Mouse (Mus musculus): ENCODE measurements around the gene Gm3238. TPM values are rescaled to one million over a fixed set of nuclear protein-coding genes. Genes with fewer than 3 reads are reported as not detected.

Gene Gm3238
- polyA plus RNA-seq, 1 experiment from 2014 or later, result not detected

DNA sequence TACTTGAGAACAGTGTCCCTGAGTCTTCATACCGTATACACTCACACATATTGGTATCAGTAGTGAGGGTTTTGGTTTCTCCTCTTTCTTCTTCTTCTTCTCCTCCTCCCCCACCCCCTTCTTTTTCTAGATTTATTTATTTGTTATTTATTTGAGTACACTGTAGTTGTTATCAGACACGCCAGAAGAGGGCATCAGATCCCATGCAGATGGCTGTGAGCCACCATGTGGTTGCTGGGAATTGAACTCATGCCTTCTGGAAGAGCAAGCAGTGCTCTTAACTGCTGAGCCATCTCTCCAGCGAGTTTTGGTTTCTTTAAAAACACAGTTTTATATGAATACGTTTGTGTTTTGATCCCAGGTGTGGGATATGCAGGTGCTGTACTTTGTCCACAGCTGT lies 42.8 kb downstream of the Gm3238 start:
- Histone ChIP-seq H3K27me3 (replicated peaks; ENCODE audit: control insufficient read depth, insufficient read depth, low read length) (no peaks in the 10 kb centered on the region), H3K36me3 (ENCODE audit: control insufficient read depth, insufficient read depth, low read length) (no peaks in the 10 kb centered on the region), H3K27ac (ENCODE audit: low read depth, low read length) (no peak overlapping the region), H3K9me3 (ENCODE audit: control insufficient read depth, low read length) (no peaks in the 10 kb centered on the region), H3K9ac (ENCODE audit: low read depth, low read length) (no peak overlapping the region), H3K4me3 (ENCODE audit: low read depth, low read length) (no peak overlapping the region), H3K4me2 (no peak overlapping the region), H3K4me1 (replicated peaks; ENCODE audit: control insufficient read depth, insufficient read depth, low read length) (no peaks in the 10 kb centered on the region)
- 53% methylated on average over 4 of the region's 4 CpGs for WGBS
- DNase-seq (ENCODE audit: low spot score) (no peak), ATAC-seq (replicated peaks; ENCODE audit: low FRiP score) (no peak)

GRCm38 (mm10) chr10:77726186-77726585 lies 44.9 kb downstream of the Gm3238 start, which contains the start of gene Gm10100:
Gm10100 (plus strand) TSS chr10:77726486.
- no peak within 1 kb of the TSS for H3K4me3 ChIP-seq (ENCODE audit: low read depth, low read length)
- DNase-seq (ENCODE audit: low spot score) (no peak), ATAC-seq (replicated peaks; ENCODE audit: low FRiP score) (no peak)
- H3K36me3 ChIP-seq (ENCODE audit: control insufficient read depth, insufficient read depth, low read length), result no peaks in the 10 kb centered on the region
- no peak within 1 kb of the TSS for H3K27ac ChIP-seq (ENCODE audit: low read depth, low read length)
- no peaks in the 10 kb centered on the region for H3K27me3 ChIP-seq (replicated peaks; ENCODE audit: control insufficient read depth, insufficient read depth, low read length)
- H3K4me1 ChIP-seq (replicated peaks; ENCODE audit: control insufficient read depth, insufficient read depth, low read length), result no peaks in the 10 kb centered on the region
- no peak within 1 kb of the TSS for H3K4me2 ChIP-seq
- 53% methylated on average over 3 of the region's 3 CpGs for WGBS
- H3K9ac ChIP-seq (ENCODE audit: low read depth, low read length), result no peak within 1 kb of the TSS
- H3K9me3 ChIP-seq (ENCODE audit: control insufficient read depth, low read length), result no peaks in the 10 kb centered on the region

DNA sequence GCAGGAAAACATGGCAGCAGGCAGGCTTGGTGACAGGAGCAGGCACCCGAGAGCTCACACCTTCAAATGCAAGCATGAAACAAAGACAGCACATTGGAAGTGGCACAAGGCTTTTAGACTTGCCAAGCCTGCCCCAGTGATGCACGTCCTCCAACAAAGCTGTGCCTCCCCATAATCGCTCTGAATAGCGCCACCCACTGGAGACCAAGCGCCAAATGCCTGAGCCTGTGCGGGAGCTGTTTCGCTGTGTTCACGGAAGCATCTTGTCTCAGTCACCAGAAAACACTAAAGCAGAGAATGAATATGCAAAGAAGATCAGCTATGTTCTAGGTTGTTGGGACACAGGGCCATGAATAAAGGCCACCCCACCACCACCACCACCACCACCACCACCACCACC lies 46.3 kb downstream of the Gm3238 start:
- ATAC-seq (replicated peaks; ENCODE audit: low FRiP score) (no peak), DNase-seq (ENCODE audit: low spot score) (no peak)
- H3K4me3 ChIP-seq (ENCODE audit: low read depth, low read length), result no peak overlapping the region
- H3K27ac ChIP-seq (ENCODE audit: low read depth, low read length), result no peak overlapping the region
- 69% methylated on average over 8 of the region's 8 CpGs for WGBS
- H3K9me3 ChIP-seq (ENCODE audit: control insufficient read depth, low read length), result no peaks in the 10 kb centered on the region
- no peak overlapping the region for H3K4me2 ChIP-seq
- H3K9ac ChIP-seq (ENCODE audit: low read depth, low read length), result no peak overlapping the region
- no peaks in the 10 kb centered on the region for H3K4me1 ChIP-seq (replicated peaks; ENCODE audit: control insufficient read depth, insufficient read depth, low read length)
- no peaks in the 10 kb centered on the region for H3K27me3 ChIP-seq (replicated peaks; ENCODE audit: control insufficient read depth, insufficient read depth, low read length)
- H3K36me3 ChIP-seq (ENCODE audit: control insufficient read depth, insufficient read depth, low read length), result no peaks in the 10 kb centered on the region

Other genes starting within 250 kb of the Gm3238 start
- 18.6 and 19.1 TPM in 2 replicates for gene Itgb2, start 241.1 kb downstream of the Gm3238 start, polyA plus RNA-seq (2014; fragmentation: Nextera tagmentation; extraction: Ambion mirVana)
- gene Pttg1ip, start 189.6 kb downstream of the Gm3238 start, polyA plus RNA-seq (2014; fragmentation: Nextera tagmentation; extraction: Ambion mirVana), result 94.0 and 99.7 TPM in 2 replicates
- 249 and 271 TPM in 2 replicates for gene Sumo3, start 165.2 kb downstream of the Gm3238 start, polyA plus RNA-seq (2014; fragmentation: Nextera tagmentation; extraction: Ambion mirVana)
- gene Gm49325, start 165.1 kb downstream of the Gm3238 start, polyA plus RNA-seq (2014; fragmentation: Nextera tagmentation; extraction: Ambion mirVana), result 1.8 and 4.5 TPM in 2 replicates
- gene Ube2g2, start 149.1 kb downstream of the Gm3238 start, polyA plus RNA-seq (2014; fragmentation: Nextera tagmentation; extraction: Ambion mirVana), result 62.1 and 67.9 TPM in 2 replicates
- 0.16 TPM in 1 of 2 replicates, not detected in the other for gene Tspear, start 84.8 kb downstream of the Gm3238 start, polyA plus RNA-seq (2014; fragmentation: Nextera tagmentation; extraction: Ambion mirVana)
- gene Gm19402, start 80.6 kb downstream of the Gm3238 start, polyA plus RNA-seq (2014; fragmentation: Nextera tagmentation; extraction: Ambion mirVana), result not detected in 2 replicates
- gene Gm9508, start 74.1 kb downstream of the Gm3238 start, polyA plus RNA-seq (2014; fragmentation: Nextera tagmentation; extraction: Ambion mirVana), result not detected in 2 replicates
- not detected in 2 replicates for gene Gm10272, start 64.7 kb downstream of the Gm3238 start, polyA plus RNA-seq (2014; fragmentation: Nextera tagmentation; extraction: Ambion mirVana)
- not detected in 2 replicates for gene Gm10024, start 59.9 kb downstream of the Gm3238 start, polyA plus RNA-seq (2014; fragmentation: Nextera tagmentation; extraction: Ambion mirVana)
- not detected in 2 replicates for gene Gm10142, start 55.5 kb downstream of the Gm3238 start, polyA plus RNA-seq (2014; fragmentation: Nextera tagmentation; extraction: Ambion mirVana)
- not detected in 2 replicates for gene Krtap12-1, start 50.7 kb downstream of the Gm3238 start, polyA plus RNA-seq (2014; fragmentation: Nextera tagmentation; extraction: Ambion mirVana)
- gene Gm10100, start 44.8 kb downstream of the Gm3238 start, polyA plus RNA-seq (2014; fragmentation: Nextera tagmentation; extraction: Ambion mirVana), result not detected in 2 replicates
- gene Gm18596, start 28.7 kb downstream of the Gm3238 start, polyA plus RNA-seq (2014; fragmentation: Nextera tagmentation; extraction: Ambion mirVana), result not detected in 2 replicates
- not detected in 2 replicates for gene Gm9736, start 20.0 kb downstream of the Gm3238 start, polyA plus RNA-seq (2014; fragmentation: Nextera tagmentation; extraction: Ambion mirVana)
- gene Gm3233, start 11.6 kb downstream of the Gm3238 start, polyA plus RNA-seq (2014; fragmentation: Nextera tagmentation; extraction: Ambion mirVana), result not detected in 2 replicates
- not detected in 2 replicates for gene Gm7138, start 5.6 kb upstream of the Gm3238 start, polyA plus RNA-seq (2014; fragmentation: Nextera tagmentation; extraction: Ambion mirVana)
- gene Gm3250, start 11.2 kb upstream of the Gm3238 start, polyA plus RNA-seq (2014; fragmentation: Nextera tagmentation; extraction: Ambion mirVana), result not detected in 2 replicates
- not detected in 2 replicates for gene Gm7137, start 16.9 kb upstream of the Gm3238 start, polyA plus RNA-seq (2014; fragmentation: Nextera tagmentation; extraction: Ambion mirVana)
- gene Gm9639, start 23.8 kb upstream of the Gm3238 start, polyA plus RNA-seq (2014; fragmentation: Nextera tagmentation; extraction: Ambion mirVana), result not detected in 2 replicates
- gene Gm19668, start 27.8 kb upstream of the Gm3238 start, polyA plus RNA-seq (2014; fragmentation: Nextera tagmentation; extraction: Ambion mirVana), result not detected in 2 replicates
- not detected in 2 replicates for gene Gm9507, start 40.5 kb upstream of the Gm3238 start, polyA plus RNA-seq (2014; fragmentation: Nextera tagmentation; extraction: Ambion mirVana)
- gene Gm2696, start 43.4 kb upstream of the Gm3238 start, polyA plus RNA-seq (2014; fragmentation: Nextera tagmentation; extraction: Ambion mirVana), result not detected in 2 replicates
- gene Krtap10-4, start 55.8 kb upstream of the Gm3238 start, polyA plus RNA-seq (2014; fragmentation: Nextera tagmentation; extraction: Ambion mirVana), result not detected in 2 replicates
- gene Krtap10-10, start 64.6 kb upstream of the Gm3238 start, polyA plus RNA-seq (2014; fragmentation: Nextera tagmentation; extraction: Ambion mirVana), result not detected in 2 replicates
- not detected in 2 replicates for gene Gm36176, start 75.5 kb upstream of the Gm3238 start, polyA plus RNA-seq (2014; fragmentation: Nextera tagmentation; extraction: Ambion mirVana)
- gene Gm10318, start 81.5 kb upstream of the Gm3238 start, polyA plus RNA-seq (2014; fragmentation: Nextera tagmentation; extraction: Ambion mirVana), result not detected in 2 replicates
- not detected in 2 replicates for gene Gm3285, start 90.7 kb upstream of the Gm3238 start, polyA plus RNA-seq (2014; fragmentation: Nextera tagmentation; extraction: Ambion mirVana)
- 8.2 and 10.0 TPM in 2 replicates for gene Lrrc3, start 131.2 kb upstream of the Gm3238 start, polyA plus RNA-seq (2014; fragmentation: Nextera tagmentation; extraction: Ambion mirVana)
- gene Trpm2, start 199.2 kb upstream of the Gm3238 start, polyA plus RNA-seq (2014; fragmentation: Nextera tagmentation; extraction: Ambion mirVana), result 1.2 TPM in 2 replicates
- 12.1 and 12.8 TPM in 2 replicates for gene 1810043G02Rik, start 207.2 kb upstream of the Gm3238 start, polyA plus RNA-seq (2014; fragmentation: Nextera tagmentation; extraction: Ambion mirVana)
- gene Pfkl, start 238.8 kb upstream of the Gm3238 start, polyA plus RNA-seq (2014; fragmentation: Nextera tagmentation; extraction: Ambion mirVana), result 245 and 255 TPM in 2 replicates

Measured in liver, embryonic 11.5 days (tissue).